Mouse (Mus musculus) liver, adult (tissue): Measurements from ENCODE around the gene C130032M10Rik.

ENCODE experiments used
- GATA4 ChIP-seq: IDR thresholded peaks from 2 replicates; pipeline ENCODE4 v1.6.1; 2014; ENCODE audit warnings: mild to moderate bottlenecking, low read length; ENCODE audit not compliant: insufficient replicate concordance

The C130032M10Rik gene

GRCm38 (mm10) chr9:114556276-114556855, 40.9 kb downstream of the C130032M10Rik start:
- TF ChIP-seq GATA4: no peak

GRCm38 (mm10) chr9:114557086-114557485, 41.6 kb downstream of the C130032M10Rik start:
- TF ChIP-seq GATA4: no peak

GRCm38 (mm10) chr9:114560141-114560540, 44.6 kb downstream of the C130032M10Rik start:
- TF ChIP-seq GATA4: no peak

GRCm38 (mm10) chr9:114560771-114561670, 45.5 kb downstream of the C130032M10Rik start:
- no peak for TF ChIP-seq GATA4

- TF ChIP-seq GATA4: no peak
These were observed 46.1 kb downstream of the C130032M10Rik start for GRCm38 (mm10) chr9:114561671-114561971.

- no peak for TF ChIP-seq GATA4
These were observed 46.8 kb downstream of the C130032M10Rik start for GRCm38 (mm10) chr9:114562031-114562918.

GRCm38 (mm10) chr9:114562919-114563751, 47.6 kb downstream of the C130032M10Rik start:
- no peak for TF ChIP-seq GATA4

GRCm38 (mm10) chr9:114563761-114564606, 48.5 kb downstream of the C130032M10Rik start, which contains the start of gene Trim71:
TSS of gene Trim71 (minus strand) at chr9:114564369.
- TF ChIP-seq GATA4: no peak

- no peak for TF ChIP-seq GATA4
These were observed 49.2 kb downstream of the C130032M10Rik start for GRCm38 (mm10) chr9:114564667-114565066.
